Mouse (Mus musculus): ENCODE results near the gene Chn1. TPM values are rescaled to one million over a fixed set of nuclear protein-coding genes. Genes with fewer than 3 reads are reported as not detected.

The Chn1 gene
- polyA plus RNA-seq, 1 experiment from 2014 or later = 7.6 TPM

GRCm38 (mm10) chr2:73587109-73587506 is 188.0 kb downstream of the Chn1 start:
- Histone ChIP-seq H3K9ac (ENCODE audit: low read depth, low read length) (no peak overlapping the region), H3K4me3 (ENCODE audit: low read depth, low read length) (no peak overlapping the region), H3K27me3 (replicated peaks; ENCODE audit: control insufficient read depth, insufficient read depth, low read length) (no peaks in the 10 kb centered on the region), H3K9me3 (ENCODE audit: control insufficient read depth, low read length) (no peaks in the 10 kb centered on the region), H3K4me2 (no peak overlapping the region), H3K4me1 (replicated peaks; ENCODE audit: control insufficient read depth, insufficient read depth, low read length) (peaks cover 5% of the 10 kb centered on the region), H3K36me3 (ENCODE audit: control insufficient read depth, insufficient read depth, low read length) (no peaks in the 10 kb centered on the region), H3K27ac (ENCODE audit: low read depth, low read length) (no peak overlapping the region)
- DNase-seq (ENCODE audit: low spot score) (no peak), ATAC-seq (replicated peaks; ENCODE audit: low FRiP score) (no peak)
- 61% methylated on average over 4 of the region's 4 CpGs for WGBS

- Histone ChIP-seq H3K27me3 (replicated peaks; ENCODE audit: control insufficient read depth, insufficient read depth, low read length) (no peaks in the 10 kb centered on the region), H3K9ac (ENCODE audit: low read depth, low read length) (no peak overlapping the region), H3K4me3 (ENCODE audit: low read depth, low read length) (no peak overlapping the region), H3K4me1 (replicated peaks; ENCODE audit: control insufficient read depth, insufficient read depth, low read length) (peaks cover 4% of the 10 kb centered on the region), H3K36me3 (ENCODE audit: control insufficient read depth, insufficient read depth, low read length) (no peaks in the 10 kb centered on the region), H3K4me2 (no peak overlapping the region), H3K9me3 (ENCODE audit: control insufficient read depth, low read length) (no peaks in the 10 kb centered on the region), H3K27ac (ENCODE audit: low read depth, low read length) (no peak overlapping the region)
- DNase-seq (ENCODE audit: low spot score) (no peak), ATAC-seq (replicated peaks; ENCODE audit: low FRiP score) (no peak)
- WGBS = 65% methylated on average over 10 of the region's 10 CpGs
Measured at GRCm38 (mm10) chr2:73586392-73587108, 188.6 kb downstream of the Chn1 start.

DNA sequence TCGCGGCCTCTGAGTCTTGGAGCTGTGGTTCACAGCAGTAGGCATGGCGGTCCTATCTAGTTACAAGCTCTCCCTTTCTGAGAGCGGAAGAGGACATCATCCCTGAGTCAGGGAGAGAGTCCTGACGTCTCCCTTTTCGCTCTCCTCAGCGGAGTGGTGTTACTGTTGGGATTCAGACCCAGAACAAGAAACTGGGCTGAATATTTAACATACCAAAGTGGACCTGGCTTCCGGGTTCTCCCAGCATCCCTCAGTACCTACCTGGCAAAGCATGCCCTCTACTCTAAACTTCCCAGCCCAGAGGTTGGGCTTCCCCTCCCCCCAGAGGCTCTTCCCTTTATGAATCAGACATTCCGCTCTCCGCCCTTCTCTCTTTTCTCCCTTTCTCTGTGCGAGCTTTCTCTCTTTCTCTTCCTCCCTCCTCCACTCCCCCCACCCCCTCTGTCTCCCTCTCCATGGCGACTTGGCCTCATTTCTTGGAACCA is 189.8 kb downstream of the Chn1 start:
- Histone ChIP-seq H3K9me3 (ENCODE audit: control insufficient read depth, low read length) (no peaks in the 10 kb centered on the region), H3K4me1 (replicated peaks; ENCODE audit: control insufficient read depth, insufficient read depth, low read length) (peaks cover 4% of the 10 kb centered on the region), H3K4me2 (peak overlapping the region; percentile 86), H3K27me3 (replicated peaks; ENCODE audit: control insufficient read depth, insufficient read depth, low read length) (no peaks in the 10 kb centered on the region), H3K36me3 (ENCODE audit: control insufficient read depth, insufficient read depth, low read length) (no peaks in the 10 kb centered on the region), H3K27ac (ENCODE audit: low read depth, low read length) (no peak overlapping the region), H3K4me3 (ENCODE audit: low read depth, low read length) (peak overlapping the region; percentile 54), H3K9ac (ENCODE audit: low read depth, low read length) (peak overlapping the region; percentile 48; the same call in 1 of the 2 replicates)
- WGBS = 15% methylated on average over 12 of the region's 12 CpGs
- ATAC-seq (replicated peaks; ENCODE audit: low FRiP score) = peak; percentile 34; the same call in 1 of the 2 replicates
- DNase-seq (ENCODE audit: low spot score) = no peak

GRCm38 (mm10) chr2:73584645-73585346 is 190.3 kb downstream of the Chn1 start:
- H3K9ac ChIP-seq (ENCODE audit: low read depth, low read length) = peak overlapping the region; percentile 48
- H3K4me3 ChIP-seq (ENCODE audit: low read depth, low read length) = peak overlapping the region; percentile 54
- peaks cover 4% of the 10 kb centered on the region for H3K4me1 ChIP-seq (replicated peaks; ENCODE audit: control insufficient read depth, insufficient read depth, low read length)
- peak overlapping the region; percentile 86 for H3K4me2 ChIP-seq
- ATAC-seq (replicated peaks; ENCODE audit: low FRiP score) = peak; percentile 74
- DNase-seq (ENCODE audit: low spot score) = peak; percentile 81
- no peak overlapping the region for H3K27ac ChIP-seq (ENCODE audit: low read depth, low read length)
- H3K36me3 ChIP-seq (ENCODE audit: control insufficient read depth, insufficient read depth, low read length) = no peaks in the 10 kb centered on the region
- WGBS = 3% methylated on average over 17 of the region's 18 CpGs
- H3K27me3 ChIP-seq (replicated peaks; ENCODE audit: control insufficient read depth, insufficient read depth, low read length) = no peaks in the 10 kb centered on the region
- no peaks in the 10 kb centered on the region for H3K9me3 ChIP-seq (ENCODE audit: control insufficient read depth, low read length)

- no peak overlapping the region for H3K27ac ChIP-seq (ENCODE audit: low read depth, low read length)
- DNase-seq (ENCODE audit: low spot score) = no peak
- WGBS = 86% methylated on average over 5 of the region's 5 CpGs
- no peaks in the 10 kb centered on the region for H3K27me3 ChIP-seq (replicated peaks; ENCODE audit: control insufficient read depth, insufficient read depth, low read length)
- no peak overlapping the region for H3K4me2 ChIP-seq
- no peak overlapping the region for H3K9ac ChIP-seq (ENCODE audit: low read depth, low read length)
- peaks cover 4% of the 10 kb centered on the region for H3K4me1 ChIP-seq (replicated peaks; ENCODE audit: control insufficient read depth, insufficient read depth, low read length)
- no peaks in the 10 kb centered on the region for H3K36me3 ChIP-seq (ENCODE audit: control insufficient read depth, insufficient read depth, low read length)
- no peak overlapping the region for H3K4me3 ChIP-seq (ENCODE audit: low read depth, low read length)
- H3K9me3 ChIP-seq (ENCODE audit: control insufficient read depth, low read length) = no peaks in the 10 kb centered on the region
- ATAC-seq (replicated peaks; ENCODE audit: low FRiP score) = no peak
Measured at GRCm38 (mm10) chr2:73580720-73581119, 194.4 kb downstream of the Chn1 start.

GRCm38 (mm10) chr2:73580166-73580565 is 195.0 kb downstream of the Chn1 start, which contains the start of gene Chrna1:
Gene Chrna1 (minus strand): TSS chr2:73580338.
- peaks cover 2% of the 10 kb centered on the region for H3K4me1 ChIP-seq (replicated peaks; ENCODE audit: control insufficient read depth, insufficient read depth, low read length)
- ATAC-seq (replicated peaks; ENCODE audit: low FRiP score) (no peak), DNase-seq (ENCODE audit: low spot score) (no peak)
- no peak within 1 kb of the TSS for H3K9ac ChIP-seq (ENCODE audit: low read depth, low read length)
- no peak within 1 kb of the TSS for H3K4me3 ChIP-seq (ENCODE audit: low read depth, low read length)
- H3K9me3 ChIP-seq (ENCODE audit: control insufficient read depth, low read length) = no peaks in the 10 kb centered on the region
- no peaks in the 10 kb centered on the region for H3K36me3 ChIP-seq (ENCODE audit: control insufficient read depth, insufficient read depth, low read length)
- H3K27me3 ChIP-seq (replicated peaks; ENCODE audit: control insufficient read depth, insufficient read depth, low read length) = no peaks in the 10 kb centered on the region
- no peak within 1 kb of the TSS for H3K27ac ChIP-seq (ENCODE audit: low read depth, low read length)
- 86% methylated on average over 9 of the region's 9 CpGs for WGBS
- H3K4me2 ChIP-seq = no peak within 1 kb of the TSS

DNA sequence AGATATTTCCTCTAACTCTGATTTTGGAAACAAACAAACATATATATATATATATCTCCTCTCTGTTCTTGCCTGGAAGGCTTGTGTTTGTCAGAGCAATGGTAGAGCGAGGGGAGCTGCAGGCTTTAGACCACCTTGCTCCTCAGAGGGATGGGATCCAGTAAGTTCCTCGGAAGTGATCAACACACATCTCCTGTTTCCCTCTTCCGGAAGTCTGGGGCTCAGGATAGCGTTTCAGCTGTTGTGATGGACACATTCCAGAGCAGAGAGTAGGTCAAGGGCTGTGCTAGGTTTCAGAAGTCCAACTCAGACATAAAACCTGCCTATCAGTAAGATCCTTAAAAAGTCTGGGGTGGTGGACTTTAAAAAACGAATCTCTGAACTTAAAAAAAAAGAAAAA is 196.0 kb downstream of the Chn1 start:
- H3K27me3 ChIP-seq (replicated peaks; ENCODE audit: control insufficient read depth, insufficient read depth, low read length) = no peaks in the 10 kb centered on the region
- 49% methylated on average over 5 of the region's 5 CpGs for WGBS
- no peak overlapping the region for H3K9ac ChIP-seq (ENCODE audit: low read depth, low read length)
- no peak overlapping the region for H3K27ac ChIP-seq (ENCODE audit: low read depth, low read length)
- H3K4me1 ChIP-seq (replicated peaks; ENCODE audit: control insufficient read depth, insufficient read depth, low read length) = no peaks in the 10 kb centered on the region
- no peak overlapping the region for H3K4me2 ChIP-seq
- DNase-seq (ENCODE audit: low spot score) (no peak), ATAC-seq (replicated peaks; ENCODE audit: low FRiP score) (no peak)
- H3K4me3 ChIP-seq (ENCODE audit: low read depth, low read length) = no peak overlapping the region
- no peaks in the 10 kb centered on the region for H3K36me3 ChIP-seq (ENCODE audit: control insufficient read depth, insufficient read depth, low read length)
- H3K9me3 ChIP-seq (ENCODE audit: control insufficient read depth, low read length) = no peaks in the 10 kb centered on the region

DNA sequence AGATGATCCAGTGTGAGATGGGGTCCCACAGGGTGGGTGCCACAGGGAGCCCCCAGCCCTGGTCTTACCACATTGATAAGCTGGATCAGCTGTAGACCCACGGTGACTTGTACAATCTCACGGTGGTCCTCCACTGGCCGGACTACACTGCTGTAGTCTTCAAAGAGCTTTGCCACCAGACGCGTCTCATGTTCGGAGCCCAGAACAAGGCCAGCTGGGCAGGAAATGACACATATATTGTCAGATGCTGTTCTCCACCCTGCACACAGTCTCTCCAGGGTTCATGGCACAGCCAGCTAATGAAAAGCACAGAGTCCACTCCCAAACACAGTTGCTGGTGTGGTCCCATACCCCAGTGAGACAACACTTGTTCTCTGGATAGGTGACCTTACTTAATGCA is 200.7 kb downstream of the Chn1 start:
- WGBS = 75% methylated on average over 6 of the region's 6 CpGs
- no peak overlapping the region for H3K27ac ChIP-seq (ENCODE audit: low read depth, low read length)
- DNase-seq (ENCODE audit: low spot score) = no peak

More for the DNA sequence above, 200.7 kb downstream of the Chn1 start:
- Histone ChIP-seq H3K36me3 (ENCODE audit: control insufficient read depth, insufficient read depth, low read length) (no peaks in the 10 kb centered on the region), H3K4me2 (no peak overlapping the region), H3K9ac (ENCODE audit: low read depth, low read length) (no peak overlapping the region), H3K4me3 (ENCODE audit: low read depth, low read length) (no peak overlapping the region), H3K4me1 (replicated peaks; ENCODE audit: control insufficient read depth, insufficient read depth, low read length) (no peaks in the 10 kb centered on the region), H3K27me3 (replicated peaks; ENCODE audit: control insufficient read depth, insufficient read depth, low read length) (no peaks in the 10 kb centered on the region), H3K9me3 (ENCODE audit: control insufficient read depth, low read length) (no peaks in the 10 kb centered on the region)
- ATAC-seq (replicated peaks; ENCODE audit: low FRiP score) = no peak

Data from liver, embryonic 11.5 days (tissue).